Mouse (Mus musculus): ENCODE measurements around the gene Fzd2.
A peak's percentile ranks its signal among the peaks of the same experiment; 100 is the strongest.

- TF ChIP-seq TAL1 (conservative IDR thresholded peaks at IDR 0.05; ENCODE audit: low read depth, low read length) (no peak), CTCF (IDR thresholded peaks at IDR 0.05; ENCODE audit: low read depth, low read length) (peak; percentile 27; the same call in 1 of the 2 replicates), GATA1 (IDR thresholded peaks at IDR 0.05; ENCODE audit: borderline replicate concordance, low read length) (no peak)
Measured at GRCm38 (mm10) chr11:102572866-102573663, 31.1 kb upstream of the Fzd2 start.

All from G1E (cell line).